Mouse (Mus musculus): Measurements from ENCODE around the gene Ppox. TPM values are rescaled to one million over a fixed set of nuclear protein-coding genes. Genes with fewer than 3 reads are reported as not detected.
"Not testable (repeated sequence)": the region's sequence is repeated elsewhere in the genome, so short reads cannot be mapped to it uniquely, and the experiment has no call there.

Gene Ppox
- polyA plus RNA-seq, 1 experiment from 2014 or later, result 50.6 TPM

- no peak overlapping the region for H3K4me2 ChIP-seq
- no peaks in the 10 kb centered on the region for H3K27me3 ChIP-seq
- no peaks in the 10 kb centered on the region for H3K36me3 ChIP-seq
- H3K4me1 ChIP-seq, result no peaks in the 10 kb centered on the region
- ATAC-seq (ENCODE audit: borderline replicate concordance, extremely low read depth, low FRiP score, low TSS enrichment), result no peak
- H3K27ac ChIP-seq, result no peak overlapping the region
- WGBS, result 71% methylated on average over 2 of the region's 2 CpGs
- no peak overlapping the region for H3K4me3 ChIP-seq
- H3K9me3 ChIP-seq, result no peaks in the 10 kb centered on the region
- H3K9ac ChIP-seq, result no peak overlapping the region
Measured at GRCm38 (mm10) chr1:171309321-171309720, 28.3 kb upstream of the Ppox start.

- 54% methylated on average over 5 of the region's 5 CpGs for WGBS
Measured at GRCm38 (mm10) chr1:171306157-171306556, 25.2 kb upstream of the Ppox start.

GRCm38 (mm10) chr1:171298226-171298625 is 17.2 kb upstream of the Ppox start:
- Histone ChIP-seq H3K27ac (no peak overlapping the region), H3K27me3 (no peaks in the 10 kb centered on the region; the same call in 1 of the 2 replicates), H3K9me3 (no peaks in the 10 kb centered on the region), H3K4me2 (no peak overlapping the region), H3K36me3 (no peaks in the 10 kb centered on the region), H3K4me1 (peaks cover 7% of the 10 kb centered on the region; the same call in 1 of the 2 replicates), H3K9ac (no peak overlapping the region), H3K4me3 (no peak overlapping the region)
- ATAC-seq (ENCODE audit: borderline replicate concordance, extremely low read depth, low FRiP score, low TSS enrichment), result no peak
- WGBS, result 62% methylated on average over 3 of the region's 3 CpGs

More at GRCm38 (mm10) chr1:171306157-171306556, 25.2 kb upstream of the Ppox start:
- H3K9ac ChIP-seq; H3K9me3 ChIP-seq; H3K27ac ChIP-seq; H3K27me3 ChIP-seq; H3K36me3 ChIP-seq; H3K4me1 ChIP-seq; H3K4me2 ChIP-seq; ATAC-seq (ENCODE audit: borderline replicate concordance, extremely low read depth, low FRiP score, low TSS enrichment); H3K4me3 ChIP-seq: not testable (repeated sequence)

- peak; percentile 4; the same call in 1 of the 2 replicates for ATAC-seq (ENCODE audit: borderline replicate concordance, extremely low read depth, low FRiP score, low TSS enrichment)
- Histone ChIP-seq H3K4me2 (peak overlapping the region; percentile 70), H3K9ac (peak overlapping the region; percentile 81), H3K4me3 (peak overlapping the region; percentile 74), H3K36me3 (peaks cover under 1% of the 10 kb centered on the region; the same call in 1 of the 2 replicates), H3K27ac (peak overlapping the region; percentile 95), H3K4me1 (peaks cover 9% of the 10 kb centered on the region; the same call in 1 of the 2 replicates), H3K27me3 (no peaks in the 10 kb centered on the region; the same call in 1 of the 2 replicates), H3K9me3 (no peaks in the 10 kb centered on the region)
- 13% methylated on average over 3 of the region's 3 CpGs for WGBS
Measured at GRCm38 (mm10) chr1:171295063-171295402, 14.0 kb upstream of the Ppox start.

- Histone ChIP-seq H3K36me3 (peaks cover 6% of the 10 kb centered on the region; the same call in 1 of the 2 replicates), H3K27me3 (no peaks in the 10 kb centered on the region; the same call in 1 of the 2 replicates), H3K27ac (peak within 1 kb of the TSS; percentile 95), H3K4me3 (peak within 1 kb of the TSS; percentile 74), H3K4me1 (peaks cover 9% of the 10 kb centered on the region; the same call in 1 of the 2 replicates), H3K9ac (peak within 1 kb of the TSS; percentile 81), H3K4me2 (peak within 1 kb of the TSS; percentile 70), H3K9me3 (no peaks in the 10 kb centered on the region)
- WGBS, result under 1% methylated on average over 42 of the region's 42 CpGs
- peak; percentile 86 for ATAC-seq (ENCODE audit: borderline replicate concordance, extremely low read depth, low FRiP score, low TSS enrichment)
Measured at GRCm38 (mm10) chr1:171294298-171295062, 13.5 kb upstream of the Ppox start, which contains the start of gene Ufc1. Gene Ufc1, minus strand, starts transcription at chr1:171295024.

- 15% methylated on average over 5 of the region's 5 CpGs for WGBS
Measured at GRCm38 (mm10) chr1:171293906-171294297, 12.9 kb upstream of the Ppox start.

GRCm38 (mm10) chr1:171293351-171293750 is 12.4 kb upstream of the Ppox start:
- H3K27me3 ChIP-seq, result no peaks in the 10 kb centered on the region; the same call in 1 of the 2 replicates
- peaks cover 18% of the 10 kb centered on the region for H3K36me3 ChIP-seq
- H3K4me3 ChIP-seq, result peak overlapping the region; percentile 74
- H3K9me3 ChIP-seq, result no peaks in the 10 kb centered on the region
- WGBS, result 65% methylated on average over 3 of the region's 3 CpGs
- ATAC-seq (ENCODE audit: borderline replicate concordance, extremely low read depth, low FRiP score, low TSS enrichment), result no peak
- H3K4me2 ChIP-seq, result peak overlapping the region; percentile 70
- no peak overlapping the region; the same call in 1 of the 2 replicates for H3K9ac ChIP-seq
- no peak overlapping the region for H3K27ac ChIP-seq
- H3K4me1 ChIP-seq, result peaks cover 11% of the 10 kb centered on the region; the same call in 1 of the 2 replicates

More at GRCm38 (mm10) chr1:171293906-171294297, 12.9 kb upstream of the Ppox start:
- no peaks in the 10 kb centered on the region; the same call in 1 of the 2 replicates for H3K27me3 ChIP-seq
- peaks cover 9% of the 10 kb centered on the region; the same call in 1 of the 2 replicates for H3K4me1 ChIP-seq
- H3K4me2 ChIP-seq, result peak overlapping the region; percentile 70
- no peak for ATAC-seq (ENCODE audit: borderline replicate concordance, extremely low read depth, low FRiP score, low TSS enrichment)
- H3K4me3 ChIP-seq, result peak overlapping the region; percentile 74
- H3K9me3 ChIP-seq, result no peaks in the 10 kb centered on the region
- H3K36me3 ChIP-seq, result peaks cover 12% of the 10 kb centered on the region
- peak overlapping the region; percentile 95 for H3K27ac ChIP-seq
- H3K9ac ChIP-seq, result peak overlapping the region; percentile 81

- Histone ChIP-seq H3K9me3 (no peaks in the 10 kb centered on the region), H3K27ac (peak overlapping the region; percentile 57; the same call in 1 of the 2 replicates), H3K4me2 (peak overlapping the region; percentile 69), H3K4me1 (peaks cover 21% of the 10 kb centered on the region), H3K27me3 (no peaks in the 10 kb centered on the region), H3K4me3 (peak overlapping the region; percentile 99), H3K36me3 (peaks cover 49% of the 10 kb centered on the region), H3K9ac (peak overlapping the region; percentile 41; the same call in 1 of the 2 replicates)
- no peak for ATAC-seq (ENCODE audit: borderline replicate concordance, extremely low read depth, low FRiP score, low TSS enrichment)
- WGBS, result 64% methylated on average over 4 of the region's 4 CpGs
Measured at GRCm38 (mm10) chr1:171288328-171288727, 7.3 kb upstream of the Ppox start.

GRCm38 (mm10) chr1:171287136-171288081 is 6.4 kb upstream of the Ppox start, which contains the start of gene Usp21:
Gene Usp21, minus strand, starts transcription at chr1:171287991.
- Histone ChIP-seq H3K27ac (peak within 1 kb of the TSS; percentile 92), H3K36me3 (peaks cover 58% of the 10 kb centered on the region), H3K4me1 (peaks cover 18% of the 10 kb centered on the region), H3K9me3 (no peaks in the 10 kb centered on the region), H3K27me3 (no peaks in the 10 kb centered on the region), H3K4me3 (peak within 1 kb of the TSS; percentile 99), H3K9ac (peak within 1 kb of the TSS; percentile 99), H3K4me2 (peak within 1 kb of the TSS; percentile 69)
- peak; percentile 94 for ATAC-seq (ENCODE audit: borderline replicate concordance, extremely low read depth, low FRiP score, low TSS enrichment)
- WGBS, result under 1% methylated on average over 45 of the region's 49 CpGs

- H3K36me3 ChIP-seq, result peaks cover 61% of the 10 kb centered on the region
- ATAC-seq (ENCODE audit: borderline replicate concordance, extremely low read depth, low FRiP score, low TSS enrichment), result no peak
- H3K9ac ChIP-seq, result no peak overlapping the region; the same call in 1 of the 2 replicates
- peaks cover 25% of the 10 kb centered on the region for H3K4me1 ChIP-seq
- peak overlapping the region; percentile 99 for H3K4me3 ChIP-seq
- H3K4me2 ChIP-seq, result peak overlapping the region; percentile 69
- H3K27ac ChIP-seq, result no peak overlapping the region
- H3K9me3 ChIP-seq, result no peaks in the 10 kb centered on the region
- no peaks in the 10 kb centered on the region for H3K27me3 ChIP-seq
- WGBS, result 91% methylated on average over 19 of the region's 19 CpGs
Measured at GRCm38 (mm10) chr1:171286517-171286916, 5.5 kb upstream of the Ppox start.
